Mouse (Mus musculus) ES-E14 (cell line): Measurements from ENCODE around the gene Fam217a.

Experiments used
- CHD2 ChIP-seq: IDR thresholded peaks from 2 replicates; pipeline ENCODE4 v1.6.1; 2014; ENCODE audit warnings: mild to moderate bottlenecking, low read depth, low read length, inconsistent platforms
- HCFC1 ChIP-seq: IDR thresholded peaks from 2 replicates; pipeline ENCODE4 v1.6.1; 2012; ENCODE audit warnings: low read length, inconsistent platforms, borderline replicate concordance; ENCODE audit not compliant: insufficient read depth
- ZC3H11A ChIP-seq: IDR thresholded peaks from 2 replicates; pipeline ENCODE4 v1.6.1; 2012; ENCODE audit warnings: low read depth, mild to moderate bottlenecking, inconsistent platforms, low read length, borderline replicate concordance
- ZNF384 ChIP-seq: IDR thresholded peaks from 2 replicates; pipeline ENCODE4 v1.6.1; 2012; ENCODE audit warnings: low read depth, low read length, inconsistent platforms

DNA sequence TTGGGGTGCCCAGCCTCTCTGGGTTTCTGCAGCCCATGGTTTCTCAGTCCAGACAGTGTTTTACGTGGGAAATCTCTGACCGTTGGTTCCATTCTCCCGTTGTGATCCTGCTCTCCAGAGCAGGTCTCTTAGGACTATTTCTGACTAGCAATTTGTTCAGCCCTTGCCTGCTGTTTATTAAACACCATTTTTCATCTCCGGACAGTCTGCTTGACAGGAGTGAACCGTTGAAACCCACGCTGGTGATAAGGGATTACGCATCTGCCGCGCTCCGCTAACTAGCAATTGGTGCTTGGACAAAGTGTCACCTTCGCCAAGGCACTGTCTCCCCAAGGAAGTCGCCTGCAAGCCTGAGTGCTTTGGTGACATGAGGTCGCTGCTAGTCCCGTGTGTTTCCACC lies 40.3 kb upstream of the Fam217a start:
- TF ChIP-seq ZNF384 (no peak), HCFC1 (no peak), ZC3H11A (no peak), CHD2 (no peak)
